In genomic region chr5:30072825-30073821, GRCm38 (mm10) we compare ENCODE assay signal across 8 mouse cellular contexts. TPM values are rescaled to one million over a fixed set of nuclear protein-coding genes. Genes with fewer than 3 reads are reported as not detected.
DNase-seq lines count a peak whose midpoint lies in the region; ATAC-seq and TF ChIP-seq lines count a peak whose summit lies in the region.

Gene Tyms, minus strand, starts transcription at chr5:30073617.

- H3K4me3 ChIP-seq in MEL (ENCODE audit: control insufficient read depth in 1 of 2, insufficient read depth in 1 of 2, low read depth in 2 of 2, low read length in 2 of 2), result peak within 1 kb of the TSS; percentile 61 to 79
- H3K4me3 ChIP-seq in forebrain, postnatal 0 days (ENCODE audit: low read depth, low read length), result peak within 1 kb of the TSS; percentile 61
- H3K4me3 ChIP-seq in lung, embryonic 15.5 days, result peak within 1 kb of the TSS; percentile 81

- H3K79me2 ChIP-seq in MEL (ENCODE audit: control insufficient read depth, insufficient read depth, low read length, poor library complexity), result peaks cover 19% of the 10 kb centered on the region

- TF ChIP-seq EP300 in MEL (IDR thresholded peaks at IDR 0.05; ENCODE audit: low read depth in 1 of 2, low read length in 2 of 2), result peak in 1 of 2 experiments; percentile 2; a peak in 1 of 4 replicates

- TF ChIP-seq POLR2A in MEL (IDR thresholded peaks at IDR 0.05; ENCODE audit: control insufficient read depth in 1 of 2, insufficient read depth in 1 of 2, low read depth in 1 of 2, low read length in 2 of 2, poor library complexity in 1 of 2), result peak; percentile 93 to 98

- H3K9me3 ChIP-seq in MEL (replicated peaks; ENCODE audit: insufficient read depth, low read length), result no peaks in the 10 kb centered on the region
- H3K9me3 ChIP-seq in forebrain, postnatal 0 days (ENCODE audit: low read length), result no peaks in the 10 kb centered on the region
- no peaks in the 10 kb centered on the region for H3K9me3 ChIP-seq in lung, embryonic 15.5 days

- DNase-seq in MEL (ENCODE audit: low read depth, low spot score), result peak; percentile 96
- peak; percentile 68 to 70 for DNase-seq in cerebellum, adult 18-20 months
- peak; percentile 84 for DNase-seq in forebrain, postnatal 0 days
- peak; percentile 86 for DNase-seq in heart, postnatal 4 days
- peak; percentile 44 to 65 for DNase-seq in layer of hippocampus, adult 8-10 months (ENCODE audit: low spot score in 2 of 2)
- DNase-seq in ovary, postnatal 10 days (ENCODE audit: low spot score), result peak; percentile 46
- peak; percentile 68 to 74 for DNase-seq in thymus, postnatal 10 days (ENCODE audit: low spot score in 2 of 2)

- TF ChIP-seq RAD21 in MEL (IDR thresholded peaks at IDR 0.05; ENCODE audit: low read depth, low read length), result no peak

- peaks cover 4 to 24% of the 10 kb centered on the region in 2 experiments for H3K36me3 ChIP-seq in MEL (ENCODE audit: control insufficient read depth in 1 of 2, insufficient read depth in 2 of 2, low read length in 2 of 2)
- H3K36me3 ChIP-seq in forebrain, postnatal 0 days (ENCODE audit: insufficient read depth), result peaks cover 4% of the 10 kb centered on the region; the same call in 1 of the 2 replicates
- peaks cover 28% of the 10 kb centered on the region for H3K36me3 ChIP-seq in lung, embryonic 15.5 days

- ATAC-seq in forebrain, postnatal 0 days, result peak; percentile 96
- ATAC-seq in lung, embryonic 15.5 days (ENCODE audit: borderline replicate concordance, extremely low read depth, low FRiP score, low TSS enrichment), result peak; percentile 90

- H3K9ac ChIP-seq in MEL (ENCODE audit: control insufficient read depth, low read depth, low read length, poor library complexity, severe bottlenecking), result peak within 1 kb of the TSS; percentile 75
- H3K9ac ChIP-seq in forebrain, postnatal 0 days, result peak within 1 kb of the TSS; percentile 56
- peak within 1 kb of the TSS; percentile 79 for H3K9ac ChIP-seq in lung, embryonic 15.5 days

- 1% methylated on average over 45 of the region's 45 CpGs for WGBS in forebrain, postnatal 0 days
- WGBS in lung, embryonic 15.5 days, result 2% methylated on average over 45 of the region's 45 CpGs

- H3K27ac ChIP-seq in MEL (ENCODE audit: control insufficient read depth, low read depth, low read length), result peak within 1 kb of the TSS; percentile 73
- peak within 1 kb of the TSS; percentile 60; the same call in 1 of the 2 replicates for H3K27ac ChIP-seq in forebrain, postnatal 0 days (ENCODE audit: low read depth, low read length)
- H3K27ac ChIP-seq in lung, embryonic 15.5 days, result peak within 1 kb of the TSS; percentile 93

- 0 out of 6 replicates have a peak, but pooled peaks of 1 of the 3 experiments have one; percentile 8 for TF ChIP-seq CTCF in MEL (IDR thresholded peaks at IDR 0.05 in 2 of 3, conservative IDR thresholded peaks at IDR 0.05 in 1 of 3; ENCODE audit: control insufficient read depth in 1 of 3, insufficient read depth in 1 of 3, low read depth in 2 of 3, low read length in 3 of 3, poor library complexity in 1 of 3, severe bottlenecking in 1 of 3)
- TF ChIP-seq CTCF in forebrain, postnatal 0 days (IDR thresholded peaks at IDR 0.05; ENCODE audit: low read depth), result no peak; the same call in 1 of the 2 replicates

- no peaks in the 10 kb centered on the region for H3K27me3 ChIP-seq in MEL (ENCODE audit: control insufficient read depth in 1 of 2, insufficient read depth in 2 of 2, low read length in 2 of 2)
- no peaks in the 10 kb centered on the region for H3K27me3 ChIP-seq in forebrain, postnatal 0 days (ENCODE audit: insufficient read depth, low read length)
- H3K27me3 ChIP-seq in lung, embryonic 15.5 days, result no peaks in the 10 kb centered on the region

- H3K4me1 ChIP-seq in MEL (ENCODE audit: control insufficient read depth in 1 of 2, insufficient read depth in 2 of 2, low read length in 2 of 2), result peaks cover 0 to 14% of the 10 kb centered on the region in 2 experiments; a peak in 3 of 4 replicates
- no peaks in the 10 kb centered on the region for H3K4me1 ChIP-seq in forebrain, postnatal 0 days (ENCODE audit: insufficient read depth)
- H3K4me1 ChIP-seq in lung, embryonic 15.5 days, result peaks cover 14% of the 10 kb centered on the region

- H3K4me2 ChIP-seq in forebrain, postnatal 0 days (ENCODE audit: low read depth), result peak within 1 kb of the TSS; percentile 81
- peak within 1 kb of the TSS; percentile 75 for H3K4me2 ChIP-seq in lung, embryonic 15.5 days

TF ChIP-seq in MEL, 35 proteins besides CTCF, POLR2A, EP300 and RAD21:
- no peak for TF ChIP-seq MAZ (IDR thresholded peaks at IDR 0.05; ENCODE audit: low read depth, low read length)
- peak; percentile 90 for TF ChIP-seq MXI1 (IDR thresholded peaks at IDR 0.05; ENCODE audit: low read depth, low read length)
- TF ChIP-seq E2F4 (IDR thresholded peaks at IDR 0.05; ENCODE audit: borderline replicate concordance, low read depth, low read length), result peak; percentile 99
- 0 out of 2 replicates have a peak, but pooled peaks have one; percentile 60 for TF ChIP-seq POLR2AphosphoS5 (IDR thresholded peaks at IDR 0.05; ENCODE audit: borderline replicate concordance, low read depth, low read length)
- no peak; the same call in 1 of the 2 replicates for TF ChIP-seq ETS1 (IDR thresholded peaks at IDR 0.05; ENCODE audit: low read depth, low read length)
- peak; percentile 91 for TF ChIP-seq MAX (IDR thresholded peaks at IDR 0.05; ENCODE audit: low read length)
- no peak for TF ChIP-seq TAL1 (IDR thresholded peaks at IDR 0.05; ENCODE audit: low read length)
- peak; percentile 95 for TF ChIP-seq USF1 (IDR thresholded peaks at IDR 0.05; ENCODE audit: low read depth, low read length)
- 0 out of 2 replicates have a peak, but pooled peaks have one; percentile 9 for TF ChIP-seq KAT2A (conservative IDR thresholded peaks at IDR 0.05; ENCODE audit: low read depth, low read length)
- TF ChIP-seq MYC (IDR thresholded peaks at IDR 0.05; ENCODE audit: low read depth, low read length), result peak; percentile 64; the same call in 1 of the 2 replicates
- TF ChIP-seq GATA1 (IDR thresholded peaks at IDR 0.05; ENCODE audit: low read depth, low read length), result peak; percentile 75
- peak; percentile 75 for TF ChIP-seq NRF1 (IDR thresholded peaks at IDR 0.05; ENCODE audit: insufficient read depth, low read depth, low read length, poor library complexity, severe bottlenecking)
- TF ChIP-seq MEF2A (IDR thresholded peaks at IDR 0.05; ENCODE audit: extremely low read depth, insufficient replicate concordance, low read depth, low read length, poor library complexity, severe bottlenecking), result no peak
- TF ChIP-seq GABPA (IDR thresholded peaks at IDR 0.05; ENCODE audit: low read depth, low read length), result no peak
- peak; percentile 97 for TF ChIP-seq NELFE (IDR thresholded peaks at IDR 0.05; ENCODE audit: low read depth, low read length)
- TF ChIP-seq ZNF384 (IDR thresholded peaks at IDR 0.05; ENCODE audit: low read depth, low read length), result no peak
- peak; percentile 71 for TF ChIP-seq TCF12 (IDR thresholded peaks at IDR 0.05; ENCODE audit: low read depth, low read length)
- peak in 1 of 2 experiments; percentile 74; a peak in 3 of 4 replicates for TF ChIP-seq USF2 (IDR thresholded peaks at IDR 0.05; ENCODE audit: borderline replicate concordance in 1 of 2, insufficient read depth in 1 of 2, low read depth in 1 of 2, low read length in 2 of 2)
- TF ChIP-seq CHD1 (IDR thresholded peaks at IDR 0.05; ENCODE audit: low read depth, low read length), result 0 out of 2 replicates have a peak, but pooled peaks have one; percentile 61
- TF ChIP-seq RCOR1 (IDR thresholded peaks at IDR 0.05; ENCODE audit: low read depth, low read length), result no peak
- no peak for TF ChIP-seq MYB (IDR thresholded peaks at IDR 0.05; ENCODE audit: low read depth, low read length)
- peak; percentile 87 for TF ChIP-seq TBP (IDR thresholded peaks at IDR 0.05; ENCODE audit: low read depth, low read length)
- no peak for TF ChIP-seq MAFK (IDR thresholded peaks at IDR 0.05; ENCODE audit: borderline replicate concordance, low read depth, low read length)
- TF ChIP-seq SMC3 (IDR thresholded peaks at IDR 0.05; ENCODE audit: low read depth, low read length), result no peak
- peak; percentile 91 for TF ChIP-seq ZMIZ1 (IDR thresholded peaks at IDR 0.05; ENCODE audit: low read depth, low read length)
- peak; percentile 79 for TF ChIP-seq ELF1 (IDR thresholded peaks at IDR 0.05; ENCODE audit: low read depth, low read length)
- peak; percentile 84 for TF ChIP-seq SIN3A (IDR thresholded peaks at IDR 0.05; ENCODE audit: low read length)
- TF ChIP-seq ZC3H11A (IDR thresholded peaks at IDR 0.05; ENCODE audit: low read depth, low read length), result no peak
- no peak for TF ChIP-seq ZKSCAN1 (IDR thresholded peaks at IDR 0.05; ENCODE audit: low read depth, low read length)
- TF ChIP-seq JUND (IDR thresholded peaks at IDR 0.05; ENCODE audit: low read depth, low read length), result no peak
- TF ChIP-seq UBTF (IDR thresholded peaks at IDR 0.05; ENCODE audit: borderline replicate concordance, insufficient read depth, low read depth, low read length), result no peak
- TF ChIP-seq POLR2AphosphoS2 (IDR thresholded peaks at IDR 0.05; ENCODE audit: low read length), result peak; percentile 94
- TF ChIP-seq CHD2 (IDR thresholded peaks at IDR 0.05; ENCODE audit: low read length), result no peak
- TF ChIP-seq HCFC1 (IDR thresholded peaks at IDR 0.05; ENCODE audit: low read depth, low read length), result peak; percentile 80
- peak; percentile 88 for TF ChIP-seq BHLHE40 (IDR thresholded peaks at IDR 0.05; ENCODE audit: borderline replicate concordance, low read depth, low read length)

RNA-seq across cellular contexts. Expression of gene Tyms, which starts in this region (rescaled TPM):
- 150 and 163 TPM in 2 replicates for total RNA-seq in MEL (2012; rRNA removed)
- polyA plus RNA-seq in MEL (2012; ENCODE audit: insufficient read depth in 1 of 2, insufficient read length in 2 of 2, low read depth in 1 of 2, low replicate concordance in 2 of 2, missing spikeins in 1 of 2), result 100 to 1,000 TPM in 1 of 2 experiments, not detected in 1; 203 TPM
- total RNA-seq in forebrain, postnatal 0 days (2014; rRNA removed), result 12.3 and 14.3 TPM in 2 replicates
- polyA plus RNA-seq in forebrain, postnatal 0 days (2015; fragmentation: Nextera tagmentation; extraction: Ambion mirVana), result 26.8 and 34.1 TPM in 2 replicates
- 10 to 100 TPM; 44.0 to 49.6 TPM for total RNA-seq in heart, postnatal 4 days (2021)
- total RNA-seq in layer of hippocampus, adult 8-10 months (2022), result 1 to 10 TPM; 4.9 to 9.1 (median 6.2) TPM
- 325 and 342 TPM in 2 replicates for polyA plus RNA-seq in lung, embryonic 15.5 days (2015; fragmentation: Nextera tagmentation; extraction: Ambion mirVana)

Comparison
In these comparisons a context has a peak if more than half of its experiments do, and no peak if none do; other contexts are left out.
1. Peak in every context shown above with its lines: DNase-seq, ATAC-seq, H3K4me3 ChIP-seq and H3K27ac ChIP-seq.
2. DNase-seq: peak in every context shown above with its lines; median percentile 96 in MEL; 86 in heart, postnatal 4 days; 84 in forebrain, postnatal 0 days; 71 in thymus, postnatal 10 days; 69 in cerebellum, adult 18-20 months; 54 in layer of hippocampus, adult 8-10 months; 46 in ovary, postnatal 10 days.